Mouse (Mus musculus) heart, postnatal 25 days (tissue): ENCODE data around the gene Krt87. TPM values are rescaled to one million over a fixed set of nuclear protein-coding genes. Genes with fewer than 3 reads are reported as not detected.

Source experiments
- DNase-seq: peaks from one replicate; pipeline ENCODE4 v3.0.0; 2022; ENCODE audit warnings: low spot score
- intact Hi-C: fragments of 180-260 bp; cut with DNase I; formaldehyde crosslinking; loops from one replicate; pipeline ENCODE4 v1.15.1; 2025
- total RNA-seq, 2 experiments: library from RNA; stranded (reverse); gene quantifications; 2 replicates each; pipeline ENCODE4 v1.2.3; 2021

Gene Krt87
- total RNA-seq, 2 experiments from 2014 or later = not detected

DNA sequence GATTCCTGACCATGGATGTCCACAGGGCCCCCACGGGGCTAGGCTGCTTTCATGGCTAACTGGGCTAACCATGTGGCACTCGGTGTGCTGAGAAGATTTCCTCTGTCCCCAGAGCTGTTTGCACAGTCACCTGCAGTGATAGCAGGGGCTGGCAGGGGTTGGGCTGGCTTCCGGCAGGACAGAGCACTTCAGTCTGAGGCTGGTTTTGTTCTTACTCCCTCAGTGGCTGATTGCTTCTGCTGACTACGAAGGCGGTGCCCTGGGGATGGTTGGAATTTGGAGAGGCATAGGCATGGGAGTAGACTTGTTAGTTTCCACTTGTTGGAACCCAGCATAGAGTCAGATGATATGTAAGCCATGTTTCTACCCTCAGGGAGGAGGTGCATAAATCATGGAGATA lies 13.7 kb downstream of the Krt87 start:
- intact Hi-C loops = no loop called here

DNA sequence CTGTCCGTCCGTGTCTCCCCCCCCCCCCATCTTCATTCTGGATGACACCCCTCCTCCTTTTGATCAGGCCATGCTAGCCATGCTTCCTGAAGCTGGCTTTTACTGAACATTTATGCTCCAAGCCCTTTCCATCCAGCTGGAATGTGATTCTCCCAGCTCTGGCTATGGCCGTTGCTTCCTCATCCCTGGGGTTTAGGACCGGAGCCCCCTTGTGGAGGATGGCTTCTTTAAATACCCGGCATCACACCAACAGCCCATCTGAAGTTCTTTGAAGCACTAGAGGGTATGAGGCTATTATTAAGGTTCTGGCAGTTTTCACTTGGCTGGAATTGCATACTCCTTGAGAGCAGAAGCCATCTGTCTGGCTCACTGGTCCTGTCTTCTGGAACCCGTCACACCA lies 17.7 kb downstream of the Krt87 start:
- intact Hi-C loops = no loop called here
- no peak for DNase-seq

More for the DNA sequence above, 13.7 kb downstream of the Krt87 start:
- DNase-seq = no peak

DNA sequence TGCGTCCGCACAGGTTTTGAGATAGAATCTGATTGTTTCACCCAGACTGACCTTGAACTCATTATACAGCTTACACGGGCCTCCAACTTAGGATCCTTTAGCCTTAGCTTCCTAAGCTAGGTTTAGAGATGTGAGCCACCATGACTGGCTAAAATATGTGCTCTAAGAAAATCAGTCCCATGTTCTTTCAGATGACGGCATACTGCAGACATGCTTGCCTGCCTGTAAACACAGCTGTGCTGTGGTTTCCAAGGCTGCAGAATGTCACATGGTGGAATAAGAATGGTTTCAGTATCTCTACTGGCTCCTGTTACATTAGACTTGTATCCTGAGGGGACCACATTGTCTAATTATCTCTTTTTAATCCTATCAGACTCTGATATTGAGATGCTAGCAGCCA lies 19.7 kb downstream of the Krt87 start:
- intact Hi-C loops = no loop called here
- no peak for DNase-seq

DNA sequence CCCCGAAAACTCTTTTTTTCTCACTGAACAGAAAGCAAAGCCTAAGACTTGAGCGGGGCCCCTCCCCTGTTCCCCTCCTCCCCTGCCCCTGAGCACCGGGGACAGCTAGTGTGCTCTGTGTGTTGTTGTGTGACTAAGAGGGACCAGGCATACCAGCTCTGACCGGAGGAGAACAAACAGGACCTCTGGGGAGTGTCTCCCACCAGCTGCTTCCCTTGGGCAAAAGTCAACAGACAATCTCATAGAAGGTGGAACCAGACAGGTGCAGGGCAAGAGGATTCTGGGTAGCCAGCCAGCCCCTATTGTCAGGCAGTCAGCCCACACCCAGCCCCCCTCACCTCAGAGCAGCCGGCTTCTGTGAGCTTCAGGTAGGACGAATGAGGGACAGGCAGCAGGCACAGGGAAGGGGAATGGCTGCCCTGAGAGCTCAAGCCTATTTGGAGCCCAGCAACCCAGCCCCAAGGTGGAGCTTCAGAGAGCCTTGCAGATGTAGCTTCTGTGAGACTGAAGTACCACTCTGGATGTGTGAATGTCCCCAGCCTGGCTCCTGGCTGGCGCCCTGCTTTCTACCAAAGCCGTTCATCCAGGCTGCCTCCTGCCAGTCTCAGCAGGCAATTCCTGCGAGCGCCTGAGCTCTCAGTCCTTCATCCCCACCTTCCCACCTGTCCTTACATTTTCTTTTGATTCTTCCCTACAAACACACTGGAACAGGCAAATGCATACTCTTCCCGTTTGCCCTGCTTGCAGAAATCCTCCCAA lies 23.6 kb downstream of the Krt87 start:
- intact Hi-C loops = no loop called here
- DNase-seq = no peak

DNA sequence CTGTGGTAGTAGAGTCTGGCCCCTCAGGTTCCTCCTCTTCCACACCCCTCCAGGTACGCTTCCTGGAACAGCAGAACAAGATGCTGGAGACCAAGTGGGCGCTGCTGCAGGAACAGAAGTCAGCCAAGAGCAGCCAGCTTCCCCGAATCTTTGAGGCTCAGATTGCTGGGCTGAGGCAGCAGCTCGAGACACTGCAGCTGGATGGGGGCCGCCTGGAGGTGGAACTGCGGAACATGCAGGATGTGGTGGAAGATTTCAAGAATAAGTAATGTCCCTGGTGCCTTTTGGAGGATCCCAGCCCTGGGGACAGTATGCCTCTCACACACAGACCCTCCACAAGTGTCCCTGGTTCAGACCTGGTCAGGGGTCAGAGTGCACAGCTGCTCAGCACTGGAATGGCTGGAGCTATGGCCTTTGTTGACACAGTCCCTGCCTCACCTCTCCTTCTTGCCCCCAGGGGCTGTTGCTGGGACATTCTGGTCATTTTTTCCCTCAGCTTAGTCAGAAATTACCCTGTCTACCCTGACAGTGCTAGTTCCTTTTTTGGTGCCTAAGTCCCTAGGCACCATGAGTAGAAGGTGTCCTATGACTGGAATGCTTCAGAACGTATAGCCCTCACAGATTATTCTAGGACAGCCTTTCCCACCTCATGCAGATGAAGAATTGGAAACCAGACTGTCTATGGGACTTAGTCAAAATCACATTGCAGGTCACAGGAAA lies 24.5 kb downstream of the Krt87 start:
- no peak for DNase-seq
- intact Hi-C loops = no loop called here

DNA sequence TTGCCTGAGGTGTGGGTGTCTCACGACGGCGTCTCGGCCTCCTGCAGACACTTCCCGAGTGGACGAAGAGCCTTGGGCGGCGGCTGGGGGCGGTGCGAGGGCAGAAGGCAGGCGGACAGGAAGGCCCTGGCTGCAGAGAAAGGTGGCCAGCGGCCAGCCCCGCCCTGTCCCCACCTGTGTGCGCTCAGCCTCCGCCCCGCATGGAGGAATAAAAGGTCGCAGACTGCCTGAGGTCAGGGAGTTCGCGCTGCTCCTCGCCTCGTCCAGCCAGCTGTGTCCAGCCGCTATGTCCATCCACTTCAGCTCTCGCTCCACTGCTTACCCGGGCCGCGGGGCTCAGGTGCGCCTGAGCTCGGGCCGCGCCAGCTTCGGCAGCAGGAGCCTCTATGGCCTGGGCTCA lies 26.4 kb downstream of the Krt87 start:
- intact Hi-C loops = no loop called here
- DNase-seq = no peak

DNA sequence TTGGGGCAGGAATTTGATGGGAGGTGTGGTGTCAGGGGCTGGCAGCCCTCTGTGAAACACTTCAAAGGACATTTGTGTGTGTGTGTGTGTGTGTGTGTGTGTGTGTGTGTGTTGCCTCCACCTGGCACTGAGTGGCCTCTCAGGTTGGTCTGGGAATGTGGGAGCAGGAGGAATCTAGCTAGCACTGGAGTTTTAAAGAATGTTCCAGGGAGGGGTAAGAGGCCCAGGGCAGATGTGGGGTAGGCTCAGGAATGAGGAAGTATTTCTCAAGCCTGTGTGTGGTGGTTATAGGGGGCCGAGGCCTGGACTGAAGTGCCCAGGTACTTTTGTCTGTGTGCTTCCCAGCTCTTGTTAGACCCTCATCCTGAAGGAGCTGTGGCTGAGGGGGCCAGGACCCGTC lies 27.8 kb downstream of the Krt87 start, which contains the start of gene Krt7:
TSS of gene Krt7 (plus strand) at position 269 of the 400 bp plus-strand sequence.
- no peak for DNase-seq
- intact Hi-C loops = no loop called here

DNA sequence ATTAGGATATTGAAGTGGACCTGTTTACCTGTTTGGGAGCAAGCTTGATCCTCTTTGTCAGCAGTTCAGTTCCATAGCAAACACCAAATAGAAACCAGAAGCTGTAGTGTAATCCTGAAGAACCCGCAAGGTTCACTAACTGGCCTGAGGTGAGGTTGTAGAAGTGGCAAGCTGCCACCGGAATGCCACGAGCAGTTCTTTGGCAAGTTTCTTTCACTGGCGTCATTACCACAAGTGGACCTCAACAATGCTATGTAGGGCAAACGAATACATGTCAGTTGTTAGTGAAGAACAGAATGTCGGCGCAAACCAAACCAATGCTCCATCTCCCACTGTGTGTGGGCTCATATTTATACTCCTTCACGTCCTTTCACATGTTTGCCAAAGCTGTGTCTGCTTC lies 40.3 kb downstream of the Krt87 start:
- intact Hi-C loops = no loop called here
- DNase-seq = no peak

DNA sequence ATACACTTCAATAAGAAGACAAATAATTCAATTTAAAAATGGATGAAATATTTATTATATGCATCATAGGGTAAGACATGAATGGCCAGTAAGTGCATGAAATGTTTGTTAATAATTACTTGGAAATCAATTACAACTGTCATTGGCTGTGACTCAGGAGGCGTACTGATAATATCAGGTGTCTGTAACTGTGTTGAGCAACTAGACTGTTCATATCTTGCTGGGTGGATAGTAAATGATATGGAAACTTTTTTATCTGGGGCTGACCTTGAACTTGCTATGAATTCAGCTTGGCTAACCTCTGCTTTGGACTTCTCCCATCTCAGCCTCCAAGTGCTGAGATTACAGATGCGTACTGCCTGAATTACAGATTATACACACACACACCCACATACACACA lies 40.9 kb downstream of the Krt87 start:
- intact Hi-C loops = no loop called here
- no peak for DNase-seq

DNA sequence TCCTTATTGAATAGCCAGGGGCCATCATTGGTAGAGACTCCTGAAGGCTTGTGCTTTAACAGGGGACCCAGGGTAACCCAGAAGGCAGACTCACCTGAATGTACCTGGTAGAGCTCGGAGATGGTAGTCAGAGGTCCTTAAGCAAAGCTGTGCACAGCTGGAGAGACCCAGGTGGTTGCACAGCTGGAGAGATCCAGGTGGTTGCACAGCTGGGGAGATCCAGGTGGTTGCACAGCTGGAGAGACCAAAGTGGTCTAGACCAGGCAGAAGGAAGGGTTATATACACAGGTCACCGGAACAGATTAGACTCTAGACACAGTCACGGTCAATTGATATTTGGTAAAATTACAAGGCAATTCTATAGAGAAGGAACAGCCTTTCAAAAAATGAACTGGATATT lies 41.7 kb downstream of the Krt87 start:
- intact Hi-C loops = no loop called here

DNA sequence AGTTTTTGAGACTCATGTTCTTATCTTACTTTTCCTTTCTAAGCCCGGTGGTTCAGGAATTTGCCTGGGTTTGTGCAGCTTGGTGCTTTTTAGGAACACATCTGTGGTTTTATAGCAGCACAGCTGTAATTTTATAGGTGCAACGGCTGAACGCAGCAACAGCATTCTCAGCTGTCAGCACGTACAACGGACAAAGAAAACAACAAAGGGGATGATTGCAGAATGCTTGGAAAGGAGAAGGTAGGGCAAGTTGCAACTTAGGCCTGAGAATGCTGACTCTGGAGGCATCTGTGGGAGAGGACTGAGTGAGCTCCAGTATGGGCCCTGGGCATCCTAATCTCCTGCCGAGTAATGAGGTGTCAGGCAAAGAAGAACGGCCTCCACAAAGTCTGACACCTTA lies 42.1 kb downstream of the Krt87 start:
- DNase-seq = no peak
- intact Hi-C loops = no loop called here

More for the DNA sequence above, 41.7 kb downstream of the Krt87 start:
- no peak for DNase-seq

DNA sequence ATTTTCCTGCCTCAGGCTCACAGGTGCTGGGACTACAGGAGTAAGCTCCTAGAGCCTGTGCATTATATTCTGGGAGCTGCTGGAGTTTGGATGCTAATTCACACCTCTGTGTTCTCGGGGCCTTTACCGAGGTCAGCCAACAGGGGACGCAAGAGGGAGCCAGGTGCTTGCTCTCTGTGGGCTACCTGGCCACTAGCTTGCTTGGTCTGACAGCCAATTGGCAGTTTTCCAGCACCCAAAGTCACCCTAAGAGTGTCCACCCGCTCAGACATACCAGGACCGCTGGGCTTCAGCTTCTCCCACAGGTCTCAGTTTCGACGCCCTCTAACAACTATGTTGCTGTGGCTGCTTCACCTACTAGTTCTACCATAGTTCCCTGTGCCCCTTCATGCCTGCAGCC lies 43.7 kb downstream of the Krt87 start:
- intact Hi-C loops = no loop called here
- DNase-seq = no peak

DNA sequence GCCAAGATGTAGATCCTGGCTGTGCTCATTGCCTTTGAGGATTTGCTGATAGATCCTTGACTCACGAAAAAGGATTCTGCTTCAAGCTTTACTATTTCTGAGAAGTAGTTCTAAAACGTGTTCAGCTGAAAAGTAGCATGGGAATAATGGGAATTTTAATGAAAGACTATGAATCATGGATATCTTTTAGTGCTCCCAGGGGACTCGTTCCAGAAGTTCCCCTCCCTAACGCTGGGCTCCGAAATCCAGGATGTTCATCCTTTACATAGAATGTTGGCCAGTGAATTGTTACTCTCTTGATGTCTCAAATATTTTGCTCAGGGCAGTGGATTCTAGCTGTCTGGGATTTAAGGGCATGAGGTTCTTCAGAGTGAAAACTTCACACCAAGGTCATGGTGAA lies 46.4 kb downstream of the Krt87 start:
- DNase-seq = no peak
- intact Hi-C loops = no loop called here

DNA sequence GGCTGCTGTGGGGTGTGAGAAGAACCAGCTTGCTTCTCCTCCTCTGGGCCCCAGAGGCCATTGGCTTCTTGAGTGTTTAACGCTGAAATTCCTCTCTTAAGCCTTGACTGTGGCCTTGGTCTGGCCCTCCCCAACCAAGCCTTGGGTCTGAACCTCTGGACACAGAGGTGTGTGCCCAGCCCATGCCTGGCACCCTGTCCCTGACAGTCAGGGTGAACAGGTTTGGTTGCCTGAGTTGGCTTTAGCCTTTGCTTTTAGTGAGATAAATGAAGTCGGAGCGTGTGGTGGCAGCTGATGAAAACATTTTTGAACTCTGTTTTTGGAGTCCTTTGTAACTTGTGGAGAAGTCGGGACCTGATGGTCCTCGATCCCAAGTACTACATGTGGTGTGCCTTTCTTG lies 48.4 kb downstream of the Krt87 start:
- DNase-seq = no peak
- intact Hi-C loops = no loop called here

DNA sequence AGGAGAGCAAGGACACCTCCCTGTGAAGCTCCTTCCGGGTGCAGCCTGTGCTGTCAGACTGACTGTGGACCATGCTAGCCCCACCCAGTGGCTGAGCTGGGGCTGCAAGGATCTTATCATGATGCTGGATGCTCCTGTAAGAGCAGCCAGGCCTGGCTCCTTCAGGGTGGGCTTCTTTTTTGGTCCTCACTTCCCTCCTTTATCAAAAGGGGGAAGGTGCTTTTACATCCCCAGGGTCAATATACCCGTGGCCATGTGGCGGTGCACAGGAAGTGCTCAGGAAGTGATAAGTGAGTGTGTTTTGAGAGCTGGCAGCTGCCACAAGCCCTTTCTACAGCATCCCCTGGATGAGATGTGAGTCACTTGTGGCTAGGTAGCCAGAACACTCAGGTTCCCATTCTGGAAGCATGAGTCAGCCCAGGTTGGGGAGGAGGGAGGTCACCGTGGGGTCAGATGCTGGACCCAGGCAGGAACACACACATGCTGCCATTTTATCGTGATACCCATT lies 50.5 kb downstream of the Krt87 start:
- DNase-seq = no peak
- intact Hi-C loops = loop anchor here (2.0 kb wide), 1 partner anchor 47 kb away; no protein-coding TSS in a partner anchor

DNA sequence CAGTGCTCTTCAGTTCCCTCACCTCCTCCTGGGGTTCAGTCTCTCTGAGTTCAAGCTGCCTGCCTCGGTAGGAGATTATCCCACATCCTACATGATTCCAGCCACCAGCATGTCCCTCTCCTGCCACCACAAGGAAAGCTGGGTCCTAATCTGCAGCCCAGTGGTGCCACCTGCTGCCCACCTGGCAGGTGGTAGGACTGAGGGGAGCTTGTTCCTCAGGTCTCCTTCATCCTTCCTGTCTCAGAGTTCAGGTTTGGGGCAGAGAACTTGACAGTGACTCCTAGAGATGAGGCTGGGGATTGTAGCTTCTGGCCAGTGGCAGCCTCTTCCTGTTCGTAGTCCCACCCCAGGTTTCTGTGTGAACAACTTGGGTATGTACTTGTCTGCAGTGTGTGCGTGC lies 51.4 kb downstream of the Krt87 start:
- no peak for DNase-seq
- intact Hi-C loops = no loop called here

DNA sequence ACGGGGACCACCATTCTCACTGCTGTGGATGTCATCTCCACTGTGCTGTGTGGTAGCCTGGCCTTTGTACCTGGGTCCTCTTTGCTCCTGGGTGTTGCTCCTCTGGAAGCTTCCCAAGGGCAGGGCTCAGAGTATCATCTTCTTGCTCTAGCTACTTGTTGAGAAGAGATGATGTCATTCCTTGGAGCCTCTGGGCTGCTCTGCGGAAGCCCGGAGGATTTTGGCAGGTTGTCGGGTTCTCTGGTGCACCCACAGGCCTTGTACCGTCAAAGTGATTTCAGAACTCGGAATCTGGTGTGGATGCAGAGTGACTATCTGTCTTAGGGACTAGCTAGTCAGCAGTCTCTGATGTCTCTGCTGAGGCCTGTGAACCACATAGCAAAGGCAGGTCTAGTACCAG lies 53.5 kb downstream of the Krt87 start:
- DNase-seq = no peak
- intact Hi-C loops = no loop called here

DNA sequence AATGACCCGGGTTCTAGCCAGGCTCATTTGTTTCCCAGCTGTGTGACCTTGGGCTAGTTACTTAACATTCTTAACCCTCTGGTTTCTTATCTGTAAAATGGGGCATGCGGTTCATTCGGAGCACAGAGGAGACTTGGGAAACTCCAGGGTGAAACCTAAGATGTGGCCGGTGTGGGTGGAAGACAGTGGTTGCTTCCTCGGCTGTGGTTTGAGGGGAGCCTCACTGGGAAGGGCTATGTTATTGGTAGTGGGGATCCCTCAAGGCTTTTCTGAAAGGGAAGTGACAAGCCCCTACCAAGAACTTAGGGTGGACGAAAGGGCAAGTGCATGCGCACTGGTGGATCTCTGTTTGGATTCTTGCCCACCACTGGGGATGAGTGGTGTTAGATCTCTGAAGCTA lies 54.0 kb downstream of the Krt87 start:
- DNase-seq = no peak
- intact Hi-C loops = no loop called here

DNA sequence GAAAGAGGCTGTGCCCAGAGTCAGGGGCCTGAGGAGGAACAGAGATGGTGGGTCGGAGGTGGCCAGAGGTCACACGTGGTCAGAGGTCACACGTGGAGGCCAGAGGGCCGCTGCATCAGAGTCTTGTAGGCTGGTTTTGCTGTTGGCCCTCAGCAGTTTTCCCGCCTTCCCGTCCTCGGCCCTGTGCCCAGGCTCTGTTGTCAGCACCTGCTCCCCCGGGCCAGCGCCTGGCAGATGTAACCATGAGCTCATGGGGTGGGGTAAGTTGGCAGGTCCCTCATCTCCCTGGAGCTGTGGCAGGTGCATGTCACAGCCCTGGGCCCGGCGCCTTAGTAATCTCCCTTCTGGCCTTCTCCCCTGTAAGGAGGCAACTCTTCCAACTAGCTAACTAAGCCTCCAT lies 55.8 kb downstream of the Krt87 start:
- intact Hi-C loops = no loop called here
- DNase-seq = peak; percentile 48

DNA sequence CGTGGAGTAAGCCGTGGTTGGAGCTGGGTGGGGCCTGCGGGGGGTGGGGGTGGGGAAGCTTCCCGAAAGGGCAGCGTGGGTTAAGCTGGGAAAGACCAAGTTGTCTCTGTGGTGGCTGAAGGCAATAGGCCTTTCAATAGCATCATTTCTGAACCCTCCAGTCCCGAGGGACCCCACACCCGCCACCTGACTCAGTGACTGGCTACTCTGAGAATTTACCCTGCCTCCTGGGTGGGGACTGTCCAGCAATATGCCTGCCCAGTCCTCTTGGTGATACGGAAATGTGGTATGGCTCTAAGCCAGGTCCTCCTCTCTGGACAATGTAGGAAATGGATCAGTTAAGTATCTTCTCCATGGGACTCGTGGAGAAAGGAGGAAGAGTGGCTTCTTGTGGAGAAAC lies 56.8 kb downstream of the Krt87 start:
- intact Hi-C loops = no loop called here

More for the DNA sequence above, 56.8 kb downstream of the Krt87 start:
- DNase-seq = no peak
